Mouse (Mus musculus) erythroblast, embryonic 14.5 days (primary cell): Measurements from ENCODE around the gene Gsk3a. TPM values are rescaled to one million over a fixed set of nuclear protein-coding genes. Genes with fewer than 3 reads are reported as not detected.

Source experiments
- H3K27me3 ChIP-seq: 2 replicates; pipeline ENCODE4 v1.6.1; 2012; ENCODE audit warnings: inconsistent platforms; ENCODE audit not compliant: control insufficient read depth
- H3K36me3 ChIP-seq: 2 replicates; pipeline ENCODE4 v1.6.1; 2012; ENCODE audit warnings: mild to moderate bottlenecking, inconsistent platforms; ENCODE audit not compliant: control insufficient read depth
- H3K4me1 ChIP-seq: 2 replicates; pipeline ENCODE4 v1.6.1; 2012; ENCODE audit warnings: inconsistent platforms; ENCODE audit not compliant: control insufficient read depth
- H3K4me3 ChIP-seq: replicated peaks from 2 replicates; pipeline ENCODE3; 2012; ENCODE audit warnings: moderate library complexity, mild to moderate bottlenecking, inconsistent platforms
- H3K9me3 ChIP-seq: 2 replicates; pipeline ENCODE4 v1.6.1; 2012; ENCODE audit warnings: low read length, inconsistent platforms, mixed read lengths; ENCODE audit not compliant: control insufficient read depth
- GATA1 ChIP-seq: IDR thresholded peaks from 2 replicates; pipeline ENCODE4 v1.6.1; 2012; ENCODE audit warnings: low read length, inconsistent platforms, mixed read lengths
- TAL1 ChIP-seq: IDR thresholded peaks from 3 replicates; pipeline ENCODE4 v1.6.1; 2012; ENCODE audit warnings: low read length, inconsistent platforms, mixed read lengths
- polyA plus RNA-seq: library from polyadenylated mRNA; stranded (reverse); fragments of >175 nt; gene quantifications from 2 replicates; pipeline ENCODE4 v1.2.3, GENCODE M21; 2012

Gene Gsk3a
- polyA plus RNA-seq, 1 experiment: 30.9 TPM

GRCm38 (mm10) chr7:25184091-25184490 lies 53.6 kb downstream of the Gsk3a start:
- TF ChIP-seq GATA1 (no peak), TAL1 (no peak)
- Histone ChIP-seq H3K4me1 (peaks cover 30% of the 10 kb centered on the region), H3K27me3 (peaks cover 71% of the 10 kb centered on the region), H3K9me3 (peaks cover 7% of the 10 kb centered on the region; the same call in 1 of the 2 replicates), H3K4me3 (no peak overlapping the region), H3K36me3 (no peaks in the 10 kb centered on the region)

GRCm38 (mm10) chr7:25181814-25182213 lies 55.8 kb downstream of the Gsk3a start:
- TF ChIP-seq TAL1: no peak
- TF ChIP-seq GATA1: no peak
- H3K4me1 ChIP-seq: peaks cover 22% of the 10 kb centered on the region
- H3K4me3 ChIP-seq: no peak overlapping the region
- H3K27me3 ChIP-seq: peaks cover 85% of the 10 kb centered on the region
- H3K36me3 ChIP-seq: no peaks in the 10 kb centered on the region
- peaks cover 9% of the 10 kb centered on the region; the same call in 1 of the 2 replicates for H3K9me3 ChIP-seq

DNA sequence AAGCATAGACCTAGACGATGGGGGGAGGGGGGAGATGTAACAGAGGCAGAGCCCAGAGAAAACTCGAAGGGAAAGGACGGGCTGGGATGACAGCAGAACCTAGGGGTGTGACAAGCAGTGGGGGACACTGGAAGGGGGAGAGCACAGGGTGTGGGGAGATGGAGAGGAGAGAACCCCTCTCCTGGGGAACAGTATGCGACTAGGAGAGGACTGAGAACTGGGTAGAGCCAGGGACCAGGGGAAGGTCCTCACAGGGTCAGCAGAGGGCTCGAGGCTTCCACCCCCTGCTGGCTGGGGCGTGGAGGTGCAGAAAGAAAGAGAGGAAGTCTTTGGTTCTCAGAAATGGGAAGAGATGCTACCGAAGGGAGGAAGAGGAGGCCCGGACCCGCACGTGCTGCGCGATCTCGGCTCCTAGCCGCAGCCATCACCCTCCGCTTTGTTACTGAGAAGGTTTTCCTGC lies 56.3 kb downstream of the Gsk3a start:
- no peak for TF ChIP-seq TAL1
- TF ChIP-seq GATA1: no peak
- Histone ChIP-seq H3K4me3 (no peak overlapping the region), H3K36me3 (no peaks in the 10 kb centered on the region), H3K27me3 (peaks cover 89% of the 10 kb centered on the region), H3K9me3 (peaks cover 9% of the 10 kb centered on the region; the same call in 1 of the 2 replicates), H3K4me1 (peaks cover 22% of the 10 kb centered on the region)

DNA sequence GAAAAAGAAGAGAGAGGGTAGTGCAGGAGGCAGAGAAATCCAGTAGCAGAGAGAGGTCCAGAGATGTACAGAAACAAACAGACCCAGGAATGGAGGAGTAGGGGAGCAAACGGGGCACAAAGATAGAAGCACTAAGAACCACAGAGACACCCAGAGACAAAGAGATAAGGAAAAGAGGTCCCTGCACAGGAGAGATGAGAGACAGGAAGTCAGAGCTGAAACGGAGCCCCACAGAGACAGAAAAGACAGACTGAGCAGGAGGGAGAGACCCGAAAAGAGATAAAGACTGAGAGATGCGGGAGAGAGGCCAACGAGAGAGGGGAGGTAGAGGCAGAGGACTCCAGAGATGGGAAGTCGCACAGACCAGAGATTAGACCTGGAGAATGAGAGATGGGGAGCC lies 57.1 kb downstream of the Gsk3a start:
- Histone ChIP-seq H3K4me1 (peaks cover 22% of the 10 kb centered on the region), H3K4me3 (no peak overlapping the region), H3K36me3 (no peaks in the 10 kb centered on the region), H3K27me3 (peaks cover 97% of the 10 kb centered on the region), H3K9me3 (peaks cover 9% of the 10 kb centered on the region; the same call in 1 of the 2 replicates)
- TF ChIP-seq TAL1 (no peak), GATA1 (no peak)

DNA sequence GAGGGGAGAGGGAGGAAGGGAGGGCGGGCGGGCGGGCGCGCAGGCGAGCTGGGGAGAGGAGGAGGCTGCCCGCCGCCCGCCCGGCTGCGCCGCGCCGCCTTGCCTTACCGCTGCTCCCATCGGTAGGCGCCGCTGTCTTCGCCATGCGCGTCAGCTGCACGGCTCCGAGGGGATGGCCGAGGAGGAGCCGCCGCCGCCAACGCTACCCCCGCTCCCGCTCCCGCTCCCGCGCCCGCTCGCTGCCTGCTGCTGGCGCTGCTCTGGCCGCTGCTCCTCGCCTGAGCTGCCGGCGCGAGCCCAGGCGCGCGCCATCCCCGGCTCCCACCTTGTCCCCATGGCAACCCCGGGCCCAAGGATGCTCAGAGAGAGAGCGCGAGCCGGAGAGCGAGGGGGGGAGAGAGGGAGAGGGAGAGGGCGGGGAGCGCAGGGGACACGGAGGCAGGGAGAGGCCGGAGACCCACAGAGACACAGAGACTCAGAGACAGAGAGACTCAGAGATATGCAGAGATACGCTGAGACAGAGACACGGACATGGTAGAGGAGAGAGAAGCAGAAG lies 58.0 kb downstream of the Gsk3a start, which contains the start of gene Pou2f2:
Pou2f2 (minus strand) TSS at position 121 of the 556 bp plus-strand sequence.
- no peak for TF ChIP-seq TAL1
- no peak for TF ChIP-seq GATA1
- no peak within 1 kb of the TSS for H3K4me3 ChIP-seq
- H3K36me3 ChIP-seq: no peaks in the 10 kb centered on the region
- H3K9me3 ChIP-seq: peaks cover 9% of the 10 kb centered on the region; the same call in 1 of the 2 replicates
- peaks cover 22% of the 10 kb centered on the region for H3K4me1 ChIP-seq
- peaks cover 100% of the 10 kb centered on the region for H3K27me3 ChIP-seq

DNA sequence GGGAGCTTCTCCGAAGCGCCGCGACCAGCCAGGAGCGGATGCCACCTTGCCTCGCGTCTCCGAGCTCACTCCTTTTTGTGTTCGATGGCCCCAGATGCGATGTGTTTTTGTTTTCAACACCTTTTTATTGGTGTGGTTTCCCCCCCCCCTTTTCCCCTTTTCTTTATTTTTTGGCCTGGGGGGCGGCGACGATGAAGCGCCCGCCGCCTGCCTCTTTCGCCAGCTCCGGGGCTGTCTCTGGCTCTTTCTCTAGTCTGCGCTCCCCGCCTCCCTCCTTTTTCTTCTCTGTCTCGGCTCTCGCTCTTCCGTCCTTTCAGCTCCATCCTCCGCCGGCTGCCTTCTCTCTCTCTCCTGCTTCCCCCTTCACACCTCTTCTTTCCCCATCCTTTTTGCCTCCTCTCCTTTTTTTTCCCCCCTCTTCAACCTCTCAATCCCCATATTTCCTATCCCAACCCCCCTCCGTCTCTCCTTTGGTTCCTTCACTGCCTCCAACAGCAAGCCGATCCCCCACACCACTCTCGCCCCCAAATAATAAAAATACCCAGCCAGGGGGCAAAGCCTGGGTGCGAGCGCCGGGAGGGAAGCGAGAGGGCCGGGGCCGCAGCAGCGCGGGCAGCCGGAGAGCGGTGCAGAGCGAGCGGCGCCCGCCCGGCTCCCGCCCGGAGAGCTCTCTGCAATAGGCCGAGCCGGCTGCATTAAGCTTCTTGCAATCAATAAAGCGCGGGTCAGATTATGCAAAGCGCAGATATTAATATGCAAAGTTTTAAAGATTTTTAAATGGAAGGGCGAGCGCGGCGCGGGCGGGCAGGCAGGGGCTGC lies 58.7 kb downstream of the Gsk3a start:
- no peak for TF ChIP-seq TAL1
- TF ChIP-seq GATA1: no peak
- Histone ChIP-seq H3K9me3 (peaks cover 9% of the 10 kb centered on the region; the same call in 1 of the 2 replicates), H3K4me1 (peaks cover 17% of the 10 kb centered on the region), H3K4me3 (no peak overlapping the region), H3K27me3 (peaks cover 99% of the 10 kb centered on the region), H3K36me3 (no peaks in the 10 kb centered on the region)

- H3K4me3 ChIP-seq: no peak overlapping the region
- peaks cover 9% of the 10 kb centered on the region; the same call in 1 of the 2 replicates for H3K9me3 ChIP-seq
- peaks cover 97% of the 10 kb centered on the region for H3K27me3 ChIP-seq
- TF ChIP-seq GATA1: no peak
- peaks cover 15% of the 10 kb centered on the region for H3K4me1 ChIP-seq
- H3K36me3 ChIP-seq: no peaks in the 10 kb centered on the region
Measured at GRCm38 (mm10) chr7:25178317-25178716, 59.3 kb downstream of the Gsk3a start.

Other genes starting within 250 kb of the Gsk3a start
- 0.10 and 0.11 TPM in 2 replicates for gene Atp1a3, start 231.9 kb downstream of the Gsk3a start, polyA plus RNA-seq
- 0.82 and 0.91 TPM in 2 replicates for gene Grik5, start 165.5 kb downstream of the Gsk3a start, polyA plus RNA-seq
- 3.0 and 3.4 TPM in 2 replicates for gene Zfp574, start 165.3 kb downstream of the Gsk3a start, polyA plus RNA-seq
- gene Pou2f2, start 58.1 kb downstream of the Gsk3a start, polyA plus RNA-seq: 0.29 and 0.33 TPM in 2 replicates
- 50.4 and 51.9 TPM in 2 replicates for gene Dedd2, start 17.2 kb downstream of the Gsk3a start, polyA plus RNA-seq
- gene Zfp526, start 16.4 kb downstream of the Gsk3a start, polyA plus RNA-seq: 1.1 and 1.5 TPM in 2 replicates
- 3.2 and 3.6 TPM in 2 replicates for gene Erf, start 12.9 kb upstream of the Gsk3a start, polyA plus RNA-seq
- gene Cic, start 29.9 kb upstream of the Gsk3a start, polyA plus RNA-seq: 47.3 and 55.9 TPM in 2 replicates
- 1.2 TPM in 2 replicates for gene Pafah1b3, start 60.1 kb upstream of the Gsk3a start, polyA plus RNA-seq
- gene Prr19, start 63.6 kb upstream of the Gsk3a start, polyA plus RNA-seq: not detected in 2 replicates
- gene Tmem145, start 68.3 kb upstream of the Gsk3a start, polyA plus RNA-seq: not detected in 2 replicates
- gene Megf8, start 79.3 kb upstream of the Gsk3a start, polyA plus RNA-seq: 0.03 and 0.16 TPM in 2 replicates
- gene Cnfn, start 131.9 kb upstream of the Gsk3a start, polyA plus RNA-seq: not detected in 2 replicates
- 0.22 and 0.32 TPM in 2 replicates for gene Lipe, start 160.9 kb upstream of the Gsk3a start, polyA plus RNA-seq
- gene Cxcl17, start 175.0 kb upstream of the Gsk3a start, polyA plus RNA-seq: not detected in 2 replicates
- gene Ceacam1, start 239.8 kb upstream of the Gsk3a start, polyA plus RNA-seq: 0.01 TPM in 1 of 2 replicates, not detected in the other